Mouse (Mus musculus): ENCODE measurements around the gene Tlr12. TPM values are rescaled to one million over a fixed set of nuclear protein-coding genes. Genes with fewer than 3 reads are reported as not detected.
A peak's percentile ranks its signal among the peaks of the same experiment; 100 is the strongest.
"Not testable (repeated sequence)": the region's sequence is repeated elsewhere in the genome, so short reads cannot be mapped to it uniquely, and the experiment has no call there.

Gene Tlr12
- polyA plus RNA-seq (2015; fragmentation: Nextera tagmentation; extraction: Ambion mirVana): 1.9 and 2.5 TPM in 2 replicates

GRCm38 (mm10) chr4:128618246-128618911, at the start of gene Tlr12:
Tlr12 (minus strand) TSS chr4:128618619.
- 73% methylated on average over 15 of the region's 15 CpGs for WGBS

GRCm38 (mm10) chr4:128667195-128667594, 48.8 kb upstream of the Tlr12 start:
- not testable (repeated sequence) for H3K4me1 ChIP-seq; H3K4me2 ChIP-seq; H3K9ac ChIP-seq; ATAC-seq (replicated peaks); H3K27me3 ChIP-seq (replicated peaks); H3K36me3 ChIP-seq (replicated peaks); H3K9me3 ChIP-seq; H3K4me3 ChIP-seq; H3K27ac ChIP-seq
- WGBS: 78% methylated on average over 4 of the region's 4 CpGs

More at GRCm38 (mm10) chr4:128618246-128618911, at the start of gene Tlr12:
- H3K9me3 ChIP-seq: no peaks in the 10 kb centered on the region
- no peak within 1 kb of the TSS for H3K27ac ChIP-seq
- no peak within 1 kb of the TSS for H3K4me3 ChIP-seq
- H3K27me3 ChIP-seq (replicated peaks): no peaks in the 10 kb centered on the region
- H3K4me1 ChIP-seq: no peaks in the 10 kb centered on the region; the same call in 1 of the 2 replicates
- no peak within 1 kb of the TSS for H3K4me2 ChIP-seq
- H3K36me3 ChIP-seq (replicated peaks): no peaks in the 10 kb centered on the region
- ATAC-seq (replicated peaks): no peak
- H3K9ac ChIP-seq: no peak within 1 kb of the TSS

- H3K27ac ChIP-seq; H3K4me2 ChIP-seq; H3K4me1 ChIP-seq; H3K9me3 ChIP-seq; H3K4me3 ChIP-seq; H3K9ac ChIP-seq; ATAC-seq (replicated peaks); H3K36me3 ChIP-seq (replicated peaks); H3K27me3 ChIP-seq (replicated peaks): not testable (repeated sequence)
- 74% methylated on average over 7 of the region's 7 CpGs for WGBS
Measured at GRCm38 (mm10) chr4:128666362-128666761, 47.9 kb upstream of the Tlr12 start.

- WGBS: 77% methylated on average over 3 of the region's 3 CpGs
- H3K9me3 ChIP-seq: no peaks in the 10 kb centered on the region
- H3K27me3 ChIP-seq (replicated peaks): no peaks in the 10 kb centered on the region
Measured at GRCm38 (mm10) chr4:128664002-128664401, 45.6 kb upstream of the Tlr12 start.

GRCm38 (mm10) chr4:128661063-128661462, 42.6 kb upstream of the Tlr12 start:
- peaks cover 11% of the 10 kb centered on the region for H3K4me1 ChIP-seq
- no peak for ATAC-seq (replicated peaks)
- H3K4me3 ChIP-seq: no peak overlapping the region
- 87% methylated on average over 8 of the region's 8 CpGs for WGBS
- no peak overlapping the region for H3K9ac ChIP-seq
- H3K36me3 ChIP-seq (replicated peaks): no peaks in the 10 kb centered on the region
- no peak overlapping the region for H3K4me2 ChIP-seq
- no peaks in the 10 kb centered on the region for H3K27me3 ChIP-seq (replicated peaks)
- no peak overlapping the region for H3K27ac ChIP-seq
- no peaks in the 10 kb centered on the region for H3K9me3 ChIP-seq

More at GRCm38 (mm10) chr4:128664002-128664401, 45.6 kb upstream of the Tlr12 start:
- no peak overlapping the region for H3K4me3 ChIP-seq
- H3K4me2 ChIP-seq: no peak overlapping the region
- no peak overlapping the region for H3K9ac ChIP-seq
- H3K27ac ChIP-seq: no peak overlapping the region
- H3K4me1 ChIP-seq: no peaks in the 10 kb centered on the region
- ATAC-seq (replicated peaks): no peak
- H3K36me3 ChIP-seq (replicated peaks): no peaks in the 10 kb centered on the region

- H3K27ac ChIP-seq: no peak overlapping the region
- ATAC-seq (replicated peaks): no peak
- no peak overlapping the region for H3K9ac ChIP-seq
- H3K36me3 ChIP-seq (replicated peaks): no peaks in the 10 kb centered on the region
- H3K9me3 ChIP-seq: no peaks in the 10 kb centered on the region
- WGBS: 88% methylated on average over 8 of the region's 8 CpGs
- H3K4me1 ChIP-seq: peaks cover 18% of the 10 kb centered on the region
- H3K4me2 ChIP-seq: no peak overlapping the region
- no peak overlapping the region for H3K4me3 ChIP-seq
- no peaks in the 10 kb centered on the region for H3K27me3 ChIP-seq (replicated peaks)
Measured at GRCm38 (mm10) chr4:128660196-128660595, 41.8 kb upstream of the Tlr12 start.

GRCm38 (mm10) chr4:128655446-128655845, 37.0 kb upstream of the Tlr12 start:
- Histone ChIP-seq H3K4me2 (peak overlapping the region; percentile 72), H3K27me3 (replicated peaks) (no peaks in the 10 kb centered on the region), H3K4me3 (peak overlapping the region; percentile 60), H3K27ac (peak overlapping the region; percentile 80), H3K36me3 (replicated peaks) (no peaks in the 10 kb centered on the region), H3K4me1 (peaks cover 26% of the 10 kb centered on the region), H3K9me3 (no peaks in the 10 kb centered on the region), H3K9ac (peak overlapping the region; percentile 66)
- WGBS: 3% methylated on average over 12 of the region's 12 CpGs
- ATAC-seq (replicated peaks): no peak

- Histone ChIP-seq H3K9me3 (no peaks in the 10 kb centered on the region), H3K27me3 (replicated peaks) (no peaks in the 10 kb centered on the region), H3K4me1 (peaks cover 26% of the 10 kb centered on the region), H3K4me2 (peak within 1 kb of the TSS; percentile 72), H3K36me3 (replicated peaks) (no peaks in the 10 kb centered on the region), H3K27ac (peak within 1 kb of the TSS; percentile 80), H3K9ac (peak within 1 kb of the TSS; percentile 66), H3K4me3 (peak within 1 kb of the TSS; percentile 60)
- peak; percentile 97 for ATAC-seq (replicated peaks)
- WGBS: under 1% methylated on average over 69 of the region's 85 CpGs
Measured at GRCm38 (mm10) chr4:128654505-128655381, 36.3 kb upstream of the Tlr12 start, which contains the start of gene Phc2. Phc2 (plus strand) TSS chr4:128654702.

GRCm38 (mm10) chr4:128652584-128653298, 34.3 kb upstream of the Tlr12 start:
- Histone ChIP-seq H3K36me3 (replicated peaks) (no peaks in the 10 kb centered on the region), H3K27ac (peak overlapping the region; percentile 40)
- no peak for ATAC-seq (replicated peaks)

GRCm38 (mm10) chr4:128651530-128651929, 33.1 kb upstream of the Tlr12 start:
- Histone ChIP-seq H3K9me3 (no peaks in the 10 kb centered on the region), H3K4me2 (no peak overlapping the region), H3K9ac (no peak overlapping the region), H3K4me3 (no peak overlapping the region), H3K27me3 (replicated peaks) (no peaks in the 10 kb centered on the region), H3K4me1 (peaks cover 18% of the 10 kb centered on the region), H3K36me3 (replicated peaks) (no peaks in the 10 kb centered on the region), H3K27ac (no peak overlapping the region)
- 65% methylated on average over 3 of the region's 3 CpGs for WGBS
- ATAC-seq (replicated peaks): no peak

More at GRCm38 (mm10) chr4:128652584-128653298, 34.3 kb upstream of the Tlr12 start:
- no peak overlapping the region for H3K4me3 ChIP-seq
- H3K27me3 ChIP-seq (replicated peaks): no peaks in the 10 kb centered on the region
- H3K4me1 ChIP-seq: peaks cover 26% of the 10 kb centered on the region
- no peak overlapping the region for H3K9ac ChIP-seq
- WGBS: 38% methylated on average over 5 of the region's 5 CpGs
- H3K9me3 ChIP-seq: no peaks in the 10 kb centered on the region
- H3K4me2 ChIP-seq: no peak overlapping the region

GRCm38 (mm10) chr4:128648567-128649255, 30.3 kb upstream of the Tlr12 start:
- Histone ChIP-seq H3K36me3 (replicated peaks) (no peaks in the 10 kb centered on the region), H3K27ac (no peak overlapping the region), H3K4me2 (no peak overlapping the region), H3K9me3 (no peaks in the 10 kb centered on the region), H3K27me3 (replicated peaks) (no peaks in the 10 kb centered on the region), H3K4me3 (no peak overlapping the region), H3K9ac (no peak overlapping the region), H3K4me1 (peaks cover under 1% of the 10 kb centered on the region; the same call in 1 of the 2 replicates)
- ATAC-seq (replicated peaks): no peak
- WGBS: 67% methylated on average over 8 of the region's 8 CpGs

All from midbrain, embryonic 15.5 days (tissue).